Mouse (Mus musculus) stomach, embryonic 15.5 days (tissue): ENCODE measurements at regions not wholly inside any gene's neighbourhood (a gene's known extent, or its start where the extent isn't known, plus 50 kb on each side); places are given as distances from the start of the nearest gene placed in this dataset.

Experiments used
- ATAC-seq: fragments of 200-750 bp; cut with Nextera tagmentation; 2 replicates; pipeline ENCODE4 v1.8.0; 2017; ENCODE audit warnings: low read depth, moderate number of reproducible peaks, moderate TSS enrichment; ENCODE audit not compliant: insufficient read depth, low FRiP score
- H3K27ac ChIP-seq: fragments of 300-500 bp; sonication (generic); 2 replicates; pipeline ENCODE4 v1.5.1; 2015; ENCODE audit warnings: mild to moderate bottlenecking, inconsistent platforms
- H3K27me3 ChIP-seq: fragments of 300-500 bp; sonication (generic); replicated peaks from 2 replicates; pipeline ENCODE4 v1.6.1; 2015; ENCODE audit warnings: inconsistent platforms
- H3K36me3 ChIP-seq: fragments of 300-500 bp; sonication (generic); 2 replicates; pipeline ENCODE4 v1.6.1; 2015; ENCODE audit warnings: inconsistent platforms
- H3K4me1 ChIP-seq: fragments of 300-500 bp; sonication (generic); 2 replicates; pipeline ENCODE4 v1.6.1; 2015; ENCODE audit warnings: inconsistent platforms
- H3K4me2 ChIP-seq: fragments of 300-500 bp; sonication (generic); 2 replicates; pipeline ENCODE4 v1.6.1; 2015; ENCODE audit warnings: mild to moderate bottlenecking, inconsistent platforms
- H3K4me3 ChIP-seq: fragments of 300-500 bp; sonication (generic); replicated peaks from 2 replicates; pipeline ENCODE4 v1.5.1; 2015; ENCODE audit warnings: inconsistent platforms
- H3K9ac ChIP-seq: fragments of 300-500 bp; sonication (generic); 2 replicates; pipeline ENCODE4 v1.6.1; 2015; ENCODE audit warnings: inconsistent platforms
- H3K9me3 ChIP-seq: fragments of 300-500 bp; sonication (generic); 2 replicates; pipeline ENCODE4 v1.6.1; 2016; ENCODE audit warnings: inconsistent platforms
- WGBS: fragments of 180-500 bp; shearing (Covaris S2); methylation state at CpG from one replicate; pipeline ENCODE4 v1.1.7; 2015; 5-methylcytosine and 5-hydroxymethylcytosine counted together

DNA sequence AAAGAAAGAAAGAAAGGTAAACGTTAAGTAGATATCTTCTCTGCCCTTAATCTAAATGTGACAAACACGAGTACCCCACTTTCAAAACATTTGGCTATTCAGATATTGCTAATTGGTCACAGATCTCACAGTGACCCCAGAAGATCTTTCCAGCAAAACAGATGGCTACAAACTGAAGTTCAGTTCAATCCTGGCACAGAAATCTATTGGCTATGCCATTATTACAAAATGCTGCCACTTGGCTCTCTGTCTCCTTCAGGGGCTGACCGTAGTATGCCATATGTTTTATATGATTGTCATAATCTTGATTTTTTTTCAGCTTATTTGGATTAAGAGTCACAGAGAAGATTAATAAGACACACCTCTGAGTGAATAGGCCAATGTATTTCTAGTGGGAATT, 873.2 kb downstream of the Slc22a22 start:
- Histone ChIP-seq H3K9me3 (no peaks in the 10 kb centered on the region), H3K4me1 (no peaks in the 10 kb centered on the region), H3K4me2 (no peak overlapping the region), H3K27me3 (no peaks in the 10 kb centered on the region), H3K4me3 (no peak overlapping the region), H3K36me3 (no peaks in the 10 kb centered on the region), H3K27ac (no peak overlapping the region), H3K9ac (no peak overlapping the region)
- no peak for ATAC-seq
- 79% methylated on average over 3 of the region's 3 CpGs for WGBS

DNA sequence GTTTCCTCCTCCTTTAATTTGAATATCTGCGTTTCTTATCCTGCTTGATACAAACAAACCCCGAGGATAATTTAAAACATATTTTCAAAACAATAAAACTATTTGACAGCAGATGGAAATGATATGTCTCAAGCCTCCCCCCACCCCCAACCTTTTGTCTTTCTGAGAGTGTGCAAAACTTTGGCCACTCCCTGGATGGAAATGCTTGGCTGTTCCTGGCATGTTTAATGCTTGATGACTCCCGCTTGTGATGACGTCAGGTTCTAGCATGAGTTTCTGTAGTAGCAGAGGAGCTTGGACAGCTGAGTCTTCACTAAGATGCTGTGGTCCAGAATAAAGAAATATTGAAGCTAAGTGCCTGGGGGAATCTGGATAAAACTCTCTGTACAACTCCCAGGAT, 884.8 kb downstream of the Slc22a22 start:
- H3K36me3 ChIP-seq: no peaks in the 10 kb centered on the region
- no peaks in the 10 kb centered on the region for H3K27me3 ChIP-seq
- H3K4me2 ChIP-seq: no peak overlapping the region
- H3K4me3 ChIP-seq: no peak overlapping the region
- no peak overlapping the region for H3K9ac ChIP-seq
- WGBS: 72% methylated on average over 4 of the region's 4 CpGs
- no peak overlapping the region for H3K27ac ChIP-seq
- H3K4me1 ChIP-seq: no peaks in the 10 kb centered on the region
- no peak for ATAC-seq
- H3K9me3 ChIP-seq: no peaks in the 10 kb centered on the region

DNA sequence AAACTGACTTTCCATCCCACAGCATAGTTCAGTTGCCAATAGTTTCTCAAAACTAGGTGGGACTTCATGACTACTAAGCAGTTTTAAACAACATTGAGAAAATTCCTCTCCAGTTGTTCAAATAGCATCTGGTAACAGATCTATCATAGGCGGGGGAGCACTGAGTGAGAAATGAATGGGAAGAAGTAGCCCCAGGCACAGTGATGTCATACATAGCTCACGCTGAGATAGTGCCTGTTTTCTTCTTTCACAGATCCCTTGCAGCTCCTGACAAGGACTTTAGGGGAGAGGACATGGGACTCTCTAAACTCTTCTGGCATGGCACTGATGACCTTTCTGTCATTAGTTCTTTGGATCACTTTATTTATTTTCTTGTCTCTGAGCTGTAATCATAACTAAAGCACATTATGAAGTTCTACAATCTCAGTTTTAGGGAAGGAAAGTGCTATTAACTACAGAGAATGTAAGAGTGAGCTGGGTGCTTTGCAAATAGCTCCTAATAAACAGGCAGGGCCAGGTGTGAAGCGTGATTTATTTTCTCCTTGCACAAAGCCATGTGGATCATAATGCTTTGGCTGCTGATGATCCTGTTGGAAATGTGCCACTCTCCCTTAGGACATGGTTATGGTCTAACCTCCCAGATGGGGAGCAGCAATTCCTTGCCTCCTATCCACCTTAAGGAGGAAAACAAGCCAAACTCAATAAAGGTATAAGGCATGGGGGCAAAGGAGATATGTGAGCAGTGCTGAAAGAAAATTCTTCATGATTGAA, 896.5 kb downstream of the Slc22a22 start:
- ATAC-seq: no peak
- Histone ChIP-seq H3K4me1 (no peaks in the 10 kb centered on the region), H3K27me3 (no peaks in the 10 kb centered on the region), H3K27ac (no peak overlapping the region), H3K36me3 (no peaks in the 10 kb centered on the region), H3K4me2 (no peak overlapping the region), H3K4me3 (no peak overlapping the region), H3K9ac (no peak overlapping the region), H3K9me3 (no peaks in the 10 kb centered on the region)
- 59% methylated on average over 3 of the region's 3 CpGs for WGBS

DNA sequence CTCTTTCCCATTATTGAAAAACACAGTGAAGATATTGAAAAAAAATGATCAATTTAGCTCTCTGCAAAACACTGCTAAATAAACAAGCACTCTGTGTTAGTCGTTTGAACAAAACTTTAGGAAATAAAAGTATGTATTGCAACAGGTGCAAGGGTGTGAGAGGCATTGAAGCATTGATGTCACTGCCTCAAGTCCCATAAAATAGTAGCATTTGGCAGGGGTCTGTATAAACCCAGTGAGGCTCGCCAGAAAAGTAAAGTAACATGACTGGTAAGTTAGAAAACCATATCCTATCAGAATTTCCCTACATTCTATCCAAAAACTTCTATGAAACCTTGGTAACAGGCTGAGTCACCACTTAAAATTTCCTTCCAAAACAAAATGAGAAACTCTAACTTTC, 914.2 kb downstream of the Slc22a22 start:
- Histone ChIP-seq H3K4me1 (no peaks in the 10 kb centered on the region), H3K9ac (no peak overlapping the region), H3K27me3 (no peaks in the 10 kb centered on the region), H3K4me3 (no peak overlapping the region), H3K9me3 (no peaks in the 10 kb centered on the region), H3K36me3 (no peaks in the 10 kb centered on the region), H3K27ac (no peak overlapping the region), H3K4me2 (no peak overlapping the region)
- ATAC-seq: no peak
- 44% methylated on average over 2 of the region's 2 CpGs for whole genome bisulfite sequencing

DNA sequence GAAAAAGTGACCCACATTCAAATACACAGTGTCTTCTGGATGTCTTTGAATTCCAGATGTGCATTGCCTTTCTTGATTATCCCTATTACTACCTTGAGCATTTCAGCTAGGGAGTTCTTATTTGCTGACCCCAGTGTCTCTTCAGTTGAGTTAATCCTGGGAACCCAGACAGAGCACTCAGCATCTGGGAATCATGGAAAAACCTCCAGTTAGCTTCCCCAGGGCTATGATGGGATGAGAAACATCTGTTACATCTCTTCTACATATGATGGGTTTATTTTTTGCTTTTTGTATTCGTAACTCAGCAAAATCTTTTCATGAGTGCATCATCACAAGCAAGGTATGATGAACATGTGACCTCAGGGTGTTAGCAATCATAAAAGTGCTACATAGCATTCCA, 914.6 kb downstream of the Slc22a22 start:
- Histone ChIP-seq H3K27me3 (no peaks in the 10 kb centered on the region), H3K4me3 (no peak overlapping the region), H3K4me2 (no peak overlapping the region), H3K27ac (no peak overlapping the region), H3K36me3 (no peaks in the 10 kb centered on the region), H3K4me1 (no peaks in the 10 kb centered on the region), H3K9ac (no peak overlapping the region), H3K9me3 (no peaks in the 10 kb centered on the region)
- ATAC-seq: no peak
- 61% methylated on average over 1 of the region's 1 CpGs for WGBS

DNA sequence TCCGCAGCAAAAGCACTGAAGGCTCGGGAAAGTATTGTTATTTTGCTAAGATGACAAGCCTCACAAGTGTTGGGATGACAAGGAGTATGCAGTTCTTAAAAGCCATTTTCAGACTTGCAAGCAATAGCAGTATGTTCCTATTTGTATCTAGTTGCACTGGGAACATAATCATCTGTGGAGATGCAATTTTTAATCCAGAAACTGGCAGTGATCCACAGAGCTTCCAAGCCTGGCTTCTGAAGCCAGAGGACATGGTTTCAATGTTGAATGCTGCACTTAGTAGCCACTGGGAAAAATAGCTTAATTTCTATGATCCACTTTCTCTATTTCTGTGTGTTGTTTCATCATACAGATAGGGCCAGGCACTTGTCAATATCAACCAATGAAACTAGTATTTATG, 915.3 kb downstream of the Slc22a22 start:
- Histone ChIP-seq H3K4me2 (no peak overlapping the region), H3K4me3 (no peak overlapping the region), H3K9ac (no peak overlapping the region), H3K4me1 (no peaks in the 10 kb centered on the region), H3K9me3 (no peaks in the 10 kb centered on the region), H3K36me3 (no peaks in the 10 kb centered on the region), H3K27ac (no peak overlapping the region), H3K27me3 (no peaks in the 10 kb centered on the region)
- no peak for ATAC-seq
- 65% methylated on average over 2 of the region's 2 CpGs for WGBS

DNA sequence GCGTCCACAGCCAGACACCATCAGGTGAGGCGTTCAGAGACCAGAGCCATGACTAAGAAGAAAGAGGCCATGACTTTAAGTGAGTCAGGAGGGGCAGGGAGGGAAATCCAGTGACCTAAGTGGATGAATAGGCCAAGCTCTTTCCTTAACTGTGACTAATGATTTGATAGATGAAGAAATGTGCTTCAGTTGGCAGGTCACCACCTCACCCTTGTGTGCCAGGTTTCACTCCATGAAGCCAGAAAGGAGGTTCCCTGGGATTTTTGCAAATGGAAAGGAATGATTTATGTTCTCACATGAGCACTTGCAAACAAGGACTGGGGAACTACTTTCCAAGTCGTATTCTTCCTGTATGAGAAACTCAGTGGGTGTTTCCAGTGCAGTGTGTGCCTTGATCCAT, 923.0 kb downstream of the Slc22a22 start:
- ATAC-seq: no peak
- no peaks in the 10 kb centered on the region for H3K27me3 ChIP-seq
- 68% methylated on average over 3 of the region's 3 CpGs for WGBS

DNA sequence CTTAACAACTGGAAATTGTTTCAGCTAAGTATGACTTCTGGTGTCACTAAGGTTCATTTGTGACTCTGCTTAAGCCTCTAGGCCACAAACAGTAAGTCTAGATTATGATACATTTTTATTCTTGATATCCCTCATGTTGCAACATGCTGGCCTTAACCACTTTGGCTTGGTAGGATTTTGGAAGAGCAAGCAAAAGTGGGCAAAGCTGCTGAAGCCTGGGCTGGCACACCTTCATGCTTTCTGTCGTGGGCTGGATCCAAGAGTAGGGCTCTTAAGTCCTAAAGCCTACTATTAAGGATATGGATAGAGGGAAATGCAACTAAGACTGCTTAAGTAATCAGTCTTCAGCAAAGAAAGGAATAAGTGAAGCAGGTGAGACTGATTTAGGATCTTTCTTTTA, 923.6 kb downstream of the Slc22a22 start:
- Histone ChIP-seq H3K27me3 (no peaks in the 10 kb centered on the region), H3K9me3 (no peaks in the 10 kb centered on the region), H3K27ac (no peak overlapping the region), H3K4me1 (no peaks in the 10 kb centered on the region), H3K9ac (no peak overlapping the region), H3K4me3 (no peak overlapping the region), H3K4me2 (no peak overlapping the region), H3K36me3 (no peaks in the 10 kb centered on the region)
- ATAC-seq: no peak
- WGBS: 85% methylated on average over 1 of the region's 1 CpGs

More for the DNA sequence above, 923.0 kb downstream of the Slc22a22 start:
- Histone ChIP-seq H3K36me3 (no peaks in the 10 kb centered on the region), H3K4me2 (no peak overlapping the region), H3K9ac (no peak overlapping the region), H3K27ac (no peak overlapping the region), H3K4me1 (no peaks in the 10 kb centered on the region), H3K4me3 (no peak overlapping the region), H3K9me3 (no peaks in the 10 kb centered on the region)

DNA sequence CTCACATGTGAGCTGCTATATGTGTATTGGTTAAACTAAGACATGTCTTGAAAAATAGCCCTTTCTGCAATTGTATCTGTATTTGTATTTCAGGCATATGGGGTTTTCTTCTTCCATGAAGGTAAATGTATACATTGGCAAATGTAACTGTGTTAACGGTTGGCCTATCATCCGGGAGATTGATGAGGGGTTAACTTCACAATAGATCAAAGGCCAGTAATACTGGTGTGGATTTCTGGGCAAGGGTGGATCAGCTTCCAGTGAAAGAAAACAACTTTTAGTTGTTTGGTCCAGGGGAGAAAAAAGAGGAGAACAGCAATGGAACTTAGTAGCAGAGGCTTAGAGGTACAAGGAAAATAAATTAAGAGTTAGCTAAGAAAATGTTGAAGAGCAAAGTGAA, 945.9 kb downstream of the Slc22a22 start:
- H3K4me1 ChIP-seq: no peaks in the 10 kb centered on the region
- 10% methylated on average over 2 of the region's 2 CpGs for WGBS
- ATAC-seq: no peak
- H3K4me2 ChIP-seq: no peak overlapping the region
- H3K27me3 ChIP-seq: no peaks in the 10 kb centered on the region
- no peaks in the 10 kb centered on the region for H3K9me3 ChIP-seq
- no peak overlapping the region for H3K4me3 ChIP-seq
- no peak overlapping the region for H3K27ac ChIP-seq
- H3K36me3 ChIP-seq: no peaks in the 10 kb centered on the region
- H3K9ac ChIP-seq: no peak overlapping the region

DNA sequence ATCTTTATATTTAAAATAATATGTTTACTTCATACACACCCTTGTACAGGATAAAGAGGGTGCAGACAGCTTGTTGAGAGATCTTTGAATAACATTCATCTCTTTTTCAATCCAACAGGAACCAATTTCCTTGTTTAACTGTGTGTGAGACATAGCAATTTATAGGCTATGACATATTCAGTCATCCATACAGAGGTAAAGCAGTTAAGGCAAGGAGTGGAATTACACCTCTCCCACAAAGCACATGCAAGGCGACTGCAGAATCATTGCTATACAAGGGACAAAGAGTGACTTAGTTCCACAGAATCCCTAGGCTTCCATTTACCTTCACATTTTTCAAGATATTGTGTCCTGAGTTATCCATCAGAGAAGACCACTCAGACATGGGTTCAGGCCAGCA, 959.0 kb downstream of the Slc22a22 start:
- Histone ChIP-seq H3K27me3 (no peaks in the 10 kb centered on the region), H3K36me3 (no peaks in the 10 kb centered on the region), H3K4me1 (no peaks in the 10 kb centered on the region), H3K4me2 (no peak overlapping the region), H3K4me3 (no peak overlapping the region), H3K27ac (no peak overlapping the region), H3K9me3 (no peaks in the 10 kb centered on the region), H3K9ac (no peak overlapping the region)
- ATAC-seq: no peak
- 88% methylated on average over 1 of the region's 1 CpGs for WGBS

DNA sequence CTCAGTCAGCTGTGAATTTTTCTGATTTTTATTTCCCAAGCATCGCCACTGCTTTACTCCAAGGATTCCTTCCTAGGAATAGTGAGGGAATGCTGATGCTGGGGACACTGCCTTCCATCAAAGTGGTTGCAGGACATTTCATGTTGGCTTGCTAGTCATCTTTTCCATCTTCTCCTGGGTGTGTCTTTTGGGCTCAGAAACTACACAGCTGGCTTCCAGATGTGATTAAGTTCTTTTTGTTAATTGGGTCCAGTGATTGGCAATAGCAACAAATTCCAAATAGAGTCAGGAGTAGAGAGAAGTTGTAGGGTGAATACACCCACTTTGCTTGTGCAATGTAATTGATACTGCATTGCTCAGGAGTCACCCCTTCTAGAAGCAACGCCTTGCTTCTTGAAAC, 961.3 kb downstream of the Slc22a22 start:
- Histone ChIP-seq H3K4me3 (no peak overlapping the region), H3K9ac (no peak overlapping the region), H3K4me1 (no peaks in the 10 kb centered on the region), H3K4me2 (no peak overlapping the region), H3K27me3 (no peaks in the 10 kb centered on the region), H3K9me3 (no peaks in the 10 kb centered on the region), H3K36me3 (no peaks in the 10 kb centered on the region), H3K27ac (no peak overlapping the region)
- ATAC-seq: no peak
- 75% methylated on average over 2 of the region's 2 CpGs for whole genome bisulfite sequencing

DNA sequence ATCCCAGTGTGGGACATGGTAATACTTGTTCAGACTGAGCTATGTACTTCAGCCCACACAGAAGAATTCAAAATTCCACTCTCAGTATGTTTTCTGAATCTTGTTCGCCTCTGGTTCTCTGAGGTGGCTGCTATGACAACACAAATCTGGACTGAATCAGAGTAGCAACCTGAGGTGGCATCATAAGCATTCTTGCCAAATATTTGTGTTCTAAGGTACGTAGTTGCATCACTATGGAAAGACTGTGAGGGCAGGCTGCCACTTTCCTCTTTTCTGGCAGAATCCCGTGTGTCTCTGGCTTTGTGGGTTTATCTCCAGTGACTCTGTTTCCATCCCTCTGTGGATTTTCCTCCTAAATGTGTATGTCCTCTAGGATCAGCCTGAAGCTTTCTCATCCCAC, 978.7 kb downstream of the Slc22a22 start:
- ATAC-seq: no peak
- Histone ChIP-seq H3K36me3 (no peaks in the 10 kb centered on the region), H3K4me3 (no peak overlapping the region)

DNA sequence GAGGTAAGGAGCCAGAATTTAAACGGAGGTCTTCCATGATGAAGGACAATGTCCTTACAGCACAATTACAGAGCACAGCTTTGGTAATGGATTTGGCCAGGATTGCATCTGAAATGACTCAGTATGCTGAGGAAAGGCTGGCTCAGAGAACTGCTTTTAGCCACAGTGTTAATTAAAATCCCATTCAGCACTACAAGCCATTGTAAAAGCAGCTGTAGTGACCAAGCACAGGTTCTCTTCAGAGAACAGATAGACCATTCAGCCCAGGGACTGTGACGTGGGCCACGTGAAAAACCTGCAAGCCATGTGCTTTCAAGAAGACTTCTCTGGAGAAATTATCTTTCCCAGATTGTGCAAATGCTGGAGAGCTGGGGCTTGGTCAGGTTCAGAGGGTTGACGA, 979.7 kb downstream of the Slc22a22 start:
- Histone ChIP-seq H3K4me2 (no peak overlapping the region), H3K9ac (no peak overlapping the region), H3K27ac (no peak overlapping the region), H3K36me3 (no peaks in the 10 kb centered on the region), H3K9me3 (no peaks in the 10 kb centered on the region), H3K4me3 (no peak overlapping the region), H3K4me1 (no peaks in the 10 kb centered on the region), H3K27me3 (no peaks in the 10 kb centered on the region)
- 79% methylated on average over 4 of the region's 4 CpGs for WGBS
- ATAC-seq: no peak

More for the DNA sequence above, 978.7 kb downstream of the Slc22a22 start:
- Histone ChIP-seq H3K27ac (no peak overlapping the region), H3K4me1 (no peaks in the 10 kb centered on the region), H3K9ac (no peak overlapping the region), H3K27me3 (no peaks in the 10 kb centered on the region), H3K4me2 (no peak overlapping the region), H3K9me3 (no peaks in the 10 kb centered on the region)
- WGBS: 74% methylated on average over 3 of the region's 3 CpGs
